Mouse (Mus musculus): ENCODE results near the gene Tmem200b.
A peak's percentile ranks its signal among the peaks of the same experiment; 100 is the strongest.

GRCm38 (mm10) chr4:131910237-131910994 lies 11.2 kb upstream of the Tmem200b start:
- TF ChIP-seq POLR2A (IDR thresholded peaks at IDR 0.05; ENCODE audit: borderline replicate concordance, low read depth, low read length) (peak; percentile 47; the same call in 1 of the 2 replicates), CTCF (IDR thresholded peaks at IDR 0.05; ENCODE audit: low read depth, low read length) (no peak)

All from bone marrow macrophage, adult 2 months (primary cell).